In genomic region chr1:59480821-59481455, GRCm38 (mm10) we compare ENCODE assay signal across 8 mouse cellular contexts. TPM values are rescaled to one million over a fixed set of nuclear protein-coding genes. Genes with fewer than 3 reads are reported as not detected.
DNase-seq lines count a peak whose midpoint lies in the region; ATAC-seq and TF ChIP-seq lines count a peak whose summit lies in the region.

No protein-coding gene starts in this region.

- peak overlapping the region; percentile 90 for H3K27ac ChIP-seq in lung, postnatal 0 days (ENCODE audit: low read length)
- peak overlapping the region; percentile 96 for H3K27ac ChIP-seq in embryonic facial prominence, embryonic 10.5 days (replicated peaks)
- H3K27ac ChIP-seq in intestine, embryonic 14.5 days (ENCODE audit: low read depth) = peak overlapping the region; percentile 96
- H3K27ac ChIP-seq in liver, embryonic 16.5 days (ENCODE audit: low read length) = peak overlapping the region; percentile 82

- no peaks in the 10 kb centered on the region for H3K36me3 ChIP-seq in lung, postnatal 0 days (ENCODE audit: insufficient read depth, low read length)
- peaks cover 24% of the 10 kb centered on the region for H3K36me3 ChIP-seq in embryonic facial prominence, embryonic 10.5 days (replicated peaks)
- no peaks in the 10 kb centered on the region for H3K36me3 ChIP-seq in intestine, embryonic 14.5 days (ENCODE audit: control insufficient read depth, insufficient read depth, low read length)
- H3K36me3 ChIP-seq in liver, embryonic 16.5 days (ENCODE audit: control insufficient read depth, insufficient read depth) = no peaks in the 10 kb centered on the region

- H3K9me3 ChIP-seq in lung, postnatal 0 days (ENCODE audit: low read length) = no peaks in the 10 kb centered on the region
- no peaks in the 10 kb centered on the region for H3K9me3 ChIP-seq in embryonic facial prominence, embryonic 10.5 days
- H3K9me3 ChIP-seq in intestine, embryonic 14.5 days (ENCODE audit: control insufficient read depth, low read length) = no peaks in the 10 kb centered on the region
- no peaks in the 10 kb centered on the region for H3K9me3 ChIP-seq in liver, embryonic 16.5 days (replicated peaks; ENCODE audit: control insufficient read depth, low read length)

- H3K4me1 ChIP-seq in lung, postnatal 0 days (ENCODE audit: insufficient read depth, low read depth, low read length) = peaks cover 12% of the 10 kb centered on the region; the same call in 1 of the 2 replicates
- H3K4me1 ChIP-seq in embryonic facial prominence, embryonic 10.5 days = peaks cover 64% of the 10 kb centered on the region
- H3K4me1 ChIP-seq in intestine, embryonic 14.5 days (replicated peaks; ENCODE audit: control insufficient read depth, insufficient read depth, low read length) = peaks cover 24% of the 10 kb centered on the region
- H3K4me1 ChIP-seq in liver, embryonic 16.5 days (ENCODE audit: control insufficient read depth, low read depth, low read length) = peaks cover 31% of the 10 kb centered on the region

- H3K27me3 ChIP-seq in lung, postnatal 0 days (replicated peaks; ENCODE audit: insufficient read depth, low read length) = 0 out of 2 replicates have a peak, but pooled peaks cover 4% of the 10 kb centered on the region
- peaks cover 33% of the 10 kb centered on the region for H3K27me3 ChIP-seq in embryonic facial prominence, embryonic 10.5 days (replicated peaks; ENCODE audit: low read depth, poor library complexity, severe bottlenecking)
- no peaks in the 10 kb centered on the region for H3K27me3 ChIP-seq in intestine, embryonic 14.5 days (replicated peaks; ENCODE audit: control insufficient read depth, insufficient read depth, low read length)
- peaks cover 6% of the 10 kb centered on the region; the same call in 1 of the 2 replicates for H3K27me3 ChIP-seq in liver, embryonic 16.5 days (ENCODE audit: control insufficient read depth, insufficient read depth, low read depth, low read length)

- H3K9ac ChIP-seq in lung, postnatal 0 days (replicated peaks; ENCODE audit: low read depth) = peak overlapping the region; percentile 26
- peak overlapping the region; percentile 41 for H3K9ac ChIP-seq in intestine, embryonic 14.5 days (ENCODE audit: low read length)
- peak overlapping the region; percentile 60 for H3K9ac ChIP-seq in liver, embryonic 16.5 days (ENCODE audit: low read depth, low read length)

- ATAC-seq in lung, postnatal 0 days = no peak
- ATAC-seq in intestine, embryonic 14.5 days (replicated peaks; ENCODE audit: low FRiP score, low TSS enrichment, low read depth) = no peak
- ATAC-seq in liver, embryonic 16.5 days (ENCODE audit: low read depth) = no peak

- peak overlapping the region; percentile 94 for H3K4me2 ChIP-seq in lung, postnatal 0 days (replicated peaks; ENCODE audit: low read depth, low read length)
- peak overlapping the region; percentile 74 for H3K4me2 ChIP-seq in intestine, embryonic 14.5 days (ENCODE audit: low read length)
- peak overlapping the region; percentile 99 for H3K4me2 ChIP-seq in liver, embryonic 16.5 days (ENCODE audit: low read depth, low read length)

- DNase-seq in lung, postnatal 0 days (ENCODE audit: low spot score) = no peak
- DNase-seq in lung, postnatal 36 days = no peak
- peak; percentile 58 for DNase-seq in embryonic facial prominence, embryonic 10.5 days (ENCODE audit: low spot score)
- peak; percentile 67 for DNase-seq in intestine, embryonic 14.5 days (ENCODE audit: low spot score)
- DNase-seq in spleen, postnatal 4 days (ENCODE audit: low spot score in 2 of 2) = no peak
- DNase-seq in ovary, postnatal 10 days (ENCODE audit: low spot score) = no peak
- DNase-seq in cerebellum, adult 18-20 months = no peak

- TF ChIP-seq CTCF in lung, postnatal 0 days (IDR thresholded peaks at IDR 0.05) = no peak

- 7% methylated on average over 23 of the region's 23 CpGs for WGBS in lung, postnatal 0 days
- under 1% methylated on average over 23 of the region's 23 CpGs for WGBS in embryonic facial prominence, embryonic 10.5 days
- 3% methylated on average over 23 of the region's 23 CpGs for WGBS in intestine, embryonic 14.5 days
- 6% methylated on average over 23 of the region's 23 CpGs for WGBS in liver, embryonic 16.5 days (ENCODE audit: insufficient replicate concordance)

- H3K4me3 ChIP-seq in lung, postnatal 0 days (ENCODE audit: low read depth, low read length) = peak overlapping the region; percentile 71
- H3K4me3 ChIP-seq in embryonic facial prominence, embryonic 10.5 days = peak overlapping the region; percentile 87
- peak overlapping the region; percentile 72 for H3K4me3 ChIP-seq in intestine, embryonic 14.5 days (ENCODE audit: low read depth, low read length)
- H3K4me3 ChIP-seq in liver, embryonic 16.5 days (ENCODE audit: low read depth, low read length) = peak overlapping the region; percentile 57

- no peak for TF ChIP-seq EP300 in lung, postnatal 0 days (IDR thresholded peaks at IDR 0.05)

RNA-seq across cellular contexts. Expression of gene Fzd7, which starts 1.3 kb away (rescaled TPM):
- polyA plus RNA-seq in lung, postnatal 0 days (2015; fragmentation: Nextera tagmentation; extraction: Ambion mirVana) = 7.1 and 9.6 TPM in 2 replicates
- 12.7 and 14.4 TPM in 2 replicates for polyA plus RNA-seq in embryonic facial prominence, embryonic 10.5 days (2016; fragmentation: Nextera tagmentation; extraction: Ambion mirVana)
- polyA plus RNA-seq in intestine, embryonic 14.5 days (2014; fragmentation: Nextera tagmentation; extraction: Ambion mirVana) = 10.8 and 11.5 TPM in 2 replicates
- polyA plus RNA-seq in liver, embryonic 16.5 days (2015; fragmentation: Nextera tagmentation; extraction: Ambion mirVana) = 1.0 and 1.2 TPM in 2 replicates

RNA-seq across cellular contexts. Expression of gene Gm973, which starts 35.1 kb away (rescaled TPM):
- polyA plus RNA-seq in lung, postnatal 0 days (2015; fragmentation: Nextera tagmentation; extraction: Ambion mirVana) = 5.5 and 8.1 TPM in 2 replicates
- polyA plus RNA-seq in embryonic facial prominence, embryonic 10.5 days (2016; fragmentation: Nextera tagmentation; extraction: Ambion mirVana) = 1.2 and 3.6 TPM in 2 replicates
- 0.42 and 0.46 TPM in 2 replicates for polyA plus RNA-seq in intestine, embryonic 14.5 days (2014; fragmentation: Nextera tagmentation; extraction: Ambion mirVana)
- 0.12 TPM in 1 of 2 replicates, not detected in the other for polyA plus RNA-seq in liver, embryonic 16.5 days (2015; fragmentation: Nextera tagmentation; extraction: Ambion mirVana)

Comparison
In these comparisons a context has a peak if more than half of its experiments do, and no peak if none do; other contexts are left out.
1. DNase-seq: peak in embryonic facial prominence, embryonic 10.5 days (single experiment) and intestine, embryonic 14.5 days (single experiment); none in lung, postnatal 0 days (single experiment), lung, postnatal 36 days (single experiment), spleen, postnatal 4 days (0 of 2), ovary, postnatal 10 days (single experiment) and cerebellum, adult 18-20 months (0 of 2).
2. Peak in every context shown above with its lines, with median percentiles within 50 percentile points of each other: H3K27ac ChIP-seq, H3K4me2 ChIP-seq, H3K4me3 ChIP-seq and H3K9ac ChIP-seq.